Mouse (Mus musculus) spleen, adult 2 months (tissue): ENCODE measurements around the gene Nob1.

Experiments used
- CTCF ChIP-seq: fragments of 200-500 bp; IDR thresholded peaks from 2 replicates; pipeline ENCODE4 v1.5.1; 2011; ENCODE audit warnings: mild to moderate bottlenecking, inconsistent platforms; ENCODE audit not compliant: insufficient read depth, insufficient read length, insufficient replicate concordance; ENCODE audit errors: extremely low read depth
- POLR2A ChIP-seq: fragments of 200-500 bp; IDR thresholded peaks from 2 replicates; pipeline ENCODE4 v1.6.1; 2011; ENCODE audit warnings: low read depth, low read length, inconsistent platforms

DNA sequence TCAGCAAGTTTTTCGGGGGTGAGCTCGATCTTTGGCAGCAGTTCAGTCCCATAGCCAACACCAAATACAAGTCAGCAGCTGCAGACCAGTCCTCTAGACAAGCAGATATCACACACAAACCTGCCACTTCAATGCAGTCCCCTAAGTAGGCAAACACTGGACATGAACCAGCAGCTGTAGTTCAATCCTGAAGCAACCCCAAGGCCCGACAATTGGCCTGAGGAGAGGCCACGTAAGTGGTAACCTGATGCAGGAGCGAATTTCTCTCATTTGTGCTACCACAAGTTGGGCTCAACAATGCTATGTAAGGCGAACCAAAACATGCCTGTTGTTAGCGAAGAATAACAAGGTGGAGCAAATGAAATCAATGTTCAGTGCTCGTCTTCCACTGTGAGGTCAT lies 44.1 kb downstream of the Nob1 start:
- no peak for TF ChIP-seq CTCF
- TF ChIP-seq POLR2A, result no peak
